Comparison of ENCODE assay signal across 15 mouse cellular contexts in genomic region chr17:35874721-35875120, GRCm38 (mm10). TPM values are rescaled to one million over a fixed set of nuclear protein-coding genes. Genes with fewer than 3 reads are reported as not detected.
DNase-seq lines count a peak whose midpoint lies in the region; ATAC-seq and TF ChIP-seq lines count a peak whose summit lies in the region.
"Had no signal": no experiment of that assay in that cellular context is flagged by ENCODE, and none has a peak within 500 bp of the region (broad histone marks: within the 10 kb centered on the region; RNA-seq: fewer than 3 reads in every experiment).

No protein-coding gene starts in this region.

- H3K4me3 ChIP-seq in left cerebral cortex, adult 2 months = no peak overlapping the region
- no peak overlapping the region for H3K4me3 ChIP-seq in intestine, embryonic 16.5 days (ENCODE audit: low read length)
- H3K4me3 ChIP-seq: limb, embryonic 10.5 days; midbrain, embryonic 10.5 days; myocyte had no signal

- peak; percentile 53; the same call in 1 of the 2 replicates for ATAC-seq in frontal cortex, adult (ENCODE audit: low TSS enrichment)
- no peak for ATAC-seq in intestine, embryonic 16.5 days
- ATAC-seq: forebrain, embryonic 14.5 days; inflammation-experienced regulatory T-cells, adult 6 months had no signal

- intact Hi-C loops in left cerebral cortex, adult 2 months (cut with DNase I) = loop anchor here (2.0 kb wide), 2 partner anchors 38 to 136 kb away; no protein-coding TSS in a partner anchor
- intact Hi-C loops in left cerebral cortex, postnatal 4 days (cut with DNase I) = no loop called here

- DNase-seq in frontal cortex, postnatal 25 days (ENCODE audit: low spot score in 2 of 2) = no peak
- peak; percentile 51 to 67 for DNase-seq in left cerebral cortex, adult 2 months (ENCODE audit: extremely low spot score in 1 of 2, low spot score in 2 of 2)
- no peak for DNase-seq in left cerebral cortex, postnatal 4 days
- peak; percentile 39 to 52 for DNase-seq in kidney, adult 8-10 months
- DNase-seq in right cerebral cortex, postnatal 14 days = peak; percentile 61
- DNase-seq in lung, adult 18-20 months = no peak
- DNase-seq: heart, postnatal 36 days; lung, embryonic 14.5 days had no signal

- 0 out of 2 replicates have a peak, but pooled peaks cover 4% of the 10 kb centered on the region for H3K9me3 ChIP-seq in intestine, embryonic 16.5 days (ENCODE audit: control insufficient read depth, low read length)
- H3K9me3 ChIP-seq: limb, embryonic 10.5 days had no signal

- TF ChIP-seq CTCF in left cerebral cortex, adult 2 months (IDR thresholded peaks at IDR 0.05) = no peak

- H3K27ac ChIP-seq in left cerebral cortex, adult 2 months = peak overlapping the region; percentile 10; the same call in 1 of the 2 replicates
- no peak overlapping the region for H3K27ac ChIP-seq in intestine, embryonic 16.5 days (ENCODE audit: low read length)
- H3K27ac ChIP-seq: limb, embryonic 10.5 days; midbrain, embryonic 10.5 days had no signal

- H3K27me3 ChIP-seq in intestine, embryonic 16.5 days (replicated peaks; ENCODE audit: control insufficient read depth, insufficient read depth, low read length) = no peaks in the 10 kb centered on the region

- WGBS in intestine, embryonic 16.5 days = 84% methylated on average over 6 of the region's 6 CpGs

- no peak overlapping the region for H3K9ac ChIP-seq in intestine, embryonic 16.5 days (ENCODE audit: low read depth, low read length)
- H3K9ac ChIP-seq: lung, embryonic 14.5 days had no signal

- H3K4me1 ChIP-seq in intestine, embryonic 16.5 days (ENCODE audit: control insufficient read depth, insufficient read depth, low read length) = peaks cover 23% of the 10 kb centered on the region

- H3K36me3 ChIP-seq in intestine, embryonic 16.5 days (ENCODE audit: control insufficient read depth, insufficient read depth, low read length) = no peaks in the 10 kb centered on the region; the same call in 1 of the 2 replicates

- no peak overlapping the region for H3K4me2 ChIP-seq in intestine, embryonic 16.5 days (ENCODE audit: low read depth, low read length)
- H3K4me2 ChIP-seq: lung, embryonic 14.5 days had no signal

RNA-seq across cellular contexts. Expression of gene Dhx16, which starts 4.9 kb away (rescaled TPM):
- 10 to 100 TPM; 30.0 to 39.7 TPM for total RNA-seq in left cerebral cortex, adult 2 months (2021)
- total RNA-seq in left cerebral cortex, postnatal 4 days (2021) = 10 to 100 TPM; 37.4 to 38.8 TPM
- 36.0 and 38.3 TPM in 2 replicates for polyA plus RNA-seq in intestine, embryonic 16.5 days (2015; fragmentation: Nextera tagmentation; extraction: Ambion mirVana)

RNA-seq across cellular contexts. Expression of gene Ppp1r18, which starts 9.3 kb away (rescaled TPM):
- 10 to 100 TPM in 1 of 2 experiments, 1 to 10 TPM in 1; 8.5 to 10.8 TPM for total RNA-seq in left cerebral cortex, adult 2 months (2021)
- 10 to 100 TPM; 43.3 to 52.7 TPM for total RNA-seq in left cerebral cortex, postnatal 4 days (2021)
- 19.3 and 19.4 TPM in 2 replicates for polyA plus RNA-seq in intestine, embryonic 16.5 days (2015; fragmentation: Nextera tagmentation; extraction: Ambion mirVana)

RNA-seq across cellular contexts. Expression of gene Nrm, which starts 13.6 kb away (rescaled TPM):
- 1 to 10 TPM; 2.1 to 4.1 TPM for total RNA-seq in left cerebral cortex, adult 2 months (2021)
- 1 to 10 TPM; 6.1 to 7.0 TPM for total RNA-seq in left cerebral cortex, postnatal 4 days (2021)
- polyA plus RNA-seq in intestine, embryonic 16.5 days (2015; fragmentation: Nextera tagmentation; extraction: Ambion mirVana) = 47.7 and 51.7 TPM in 2 replicates

RNA-seq across cellular contexts. Expression of gene 2310061I04Rik, which starts 22.5 kb away (rescaled TPM):
- total RNA-seq in left cerebral cortex, adult 2 months (2021) = 10 to 100 TPM; 58.9 to 59.3 TPM
- total RNA-seq in left cerebral cortex, postnatal 4 days (2021) = 10 to 100 TPM; 59.8 to 69.2 TPM
- polyA plus RNA-seq in intestine, embryonic 16.5 days (2015; fragmentation: Nextera tagmentation; extraction: Ambion mirVana) = 29.1 and 30.1 TPM in 2 replicates

RNA-seq across cellular contexts. Expression of gene Mdc1, which starts 33.4 kb away (rescaled TPM):
- 10 to 100 TPM; 14.6 to 17.8 TPM for total RNA-seq in left cerebral cortex, adult 2 months (2021)
- 10 to 100 TPM; 30.1 to 30.4 TPM for total RNA-seq in left cerebral cortex, postnatal 4 days (2021)
- 10.0 and 11.8 TPM in 2 replicates for polyA plus RNA-seq in intestine, embryonic 16.5 days (2015; fragmentation: Nextera tagmentation; extraction: Ambion mirVana)

Comparison
In these comparisons a context has a peak if more than half of its experiments do, and no peak if none do; other contexts are left out.
1. DNase-seq: peak in left cerebral cortex, adult 2 months (2 of 2), kidney, adult 8-10 months (2 of 2) and right cerebral cortex, postnatal 14 days (single experiment); none in frontal cortex, postnatal 25 days (0 of 2), left cerebral cortex, postnatal 4 days (single experiment) and lung, adult 18-20 months (0 of 2).